Mouse (Mus musculus): ENCODE results near the gene Etv6.
A peak's percentile ranks its signal among the peaks of the same experiment; 100 is the strongest.

GRCm38 (mm10) chr6:134297884-134298619 lies 262.6 kb downstream of the Etv6 start:
- peak; percentile 69 for TF ChIP-seq CTCF (conservative IDR thresholded peaks at IDR 0.05; ENCODE audit: low read length)
- TF ChIP-seq NANOG (IDR thresholded peaks at IDR 0.05; ENCODE audit: borderline replicate concordance, low read length) = no peak
